Mouse (Mus musculus): ENCODE data around the gene Knop1. TPM values are rescaled to one million over a fixed set of nuclear protein-coding genes. Genes with fewer than 3 reads are reported as not detected.

The Knop1 gene
- polyA plus RNA-seq, 1 experiment, result 13.0 TPM

DNA sequence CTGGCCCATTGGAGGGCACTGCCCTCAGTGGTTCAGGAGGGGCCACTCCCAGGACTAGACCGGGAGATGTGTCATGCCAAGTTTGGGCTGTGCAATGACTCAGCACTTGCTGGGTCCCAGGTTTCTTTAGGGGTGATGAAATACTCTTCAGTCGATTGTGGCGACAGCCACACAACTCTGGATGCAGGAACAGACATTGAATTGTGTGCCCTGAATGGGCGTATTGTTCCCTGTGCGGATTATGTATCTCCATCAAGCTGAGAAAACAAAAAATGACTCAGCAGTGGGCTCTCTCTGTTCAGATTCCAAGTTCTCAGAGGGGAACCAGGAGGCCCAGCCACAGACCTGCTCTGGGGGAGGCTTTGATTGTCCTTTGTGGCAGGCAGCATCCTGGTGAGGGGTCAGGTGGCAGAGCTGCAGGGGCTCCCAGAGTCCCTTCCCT is 28.1 kb downstream of the Knop1 start:
- Histone ChIP-seq H3K79me2 (ENCODE audit: control insufficient read depth, insufficient read depth) (no peaks in the 10 kb centered on the region), H3K4me3 (no peak overlapping the region), H3K4me2 (ENCODE audit: low read depth) (no peak overlapping the region), H3K27me3 (ENCODE audit: control insufficient read depth, insufficient read depth, insufficient read length) (no peaks in the 10 kb centered on the region), H3ac (ENCODE audit: control insufficient read depth, insufficient read length) (no peak overlapping the region), H3K36me3 (ENCODE audit: control insufficient read depth, insufficient read depth) (peaks cover 5% of the 10 kb centered on the region)
- no peak for TF ChIP-seq SRF (IDR thresholded peaks at IDR 0.05; ENCODE audit: control insufficient read depth, insufficient read length, low read depth)
- no peak for TF ChIP-seq USF1 (IDR thresholded peaks at IDR 0.05; ENCODE audit: low read depth)
- peak; percentile 68; the same call in 1 of the 2 replicates for TF ChIP-seq CEBPB (IDR thresholded peaks at IDR 0.05; ENCODE audit: insufficient read depth, poor library complexity, severe bottlenecking)

DNA sequence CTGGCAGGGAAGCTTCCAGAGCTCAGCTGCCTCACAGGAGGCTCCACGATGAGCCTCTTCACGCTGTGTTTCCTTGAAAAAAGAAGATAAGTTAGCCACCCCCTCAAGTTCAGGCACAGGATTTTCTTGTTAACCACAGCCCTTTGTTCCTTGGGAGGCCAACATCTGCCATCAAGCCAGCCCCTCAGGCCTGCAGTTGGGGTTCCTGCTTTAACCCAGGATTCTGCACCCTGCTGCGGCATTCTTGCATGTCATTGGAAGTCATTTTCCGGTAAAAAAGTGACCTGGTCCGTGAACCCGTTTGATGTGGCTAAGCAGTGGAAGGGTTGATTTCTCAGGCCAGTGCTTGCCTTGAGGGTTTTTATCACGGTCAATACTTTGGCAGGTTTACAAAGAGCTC is 31.6 kb downstream of the Knop1 start:
- H3K4me2 ChIP-seq (ENCODE audit: low read depth), result no peak overlapping the region
- H3K36me3 ChIP-seq (ENCODE audit: control insufficient read depth, insufficient read depth), result peaks cover 5% of the 10 kb centered on the region
- no peak overlapping the region for H3K4me3 ChIP-seq
- no peaks in the 10 kb centered on the region for H3K27me3 ChIP-seq (ENCODE audit: control insufficient read depth, insufficient read depth, insufficient read length)
- H3ac ChIP-seq (ENCODE audit: control insufficient read depth, insufficient read length), result no peak overlapping the region
- no peaks in the 10 kb centered on the region for H3K79me2 ChIP-seq (ENCODE audit: control insufficient read depth, insufficient read depth)
- no peak for TF ChIP-seq POLR2AphosphoS2 (IDR thresholded peaks at IDR 0.05; ENCODE audit: insufficient read length, low read depth)
- TF ChIP-seq CEBPB (IDR thresholded peaks at IDR 0.05; ENCODE audit: insufficient read depth, poor library complexity, severe bottlenecking), result no peak
- no peak for TF ChIP-seq USF1 (IDR thresholded peaks at IDR 0.05; ENCODE audit: low read depth)
- no peak for TF ChIP-seq TCF3 (IDR thresholded peaks at IDR 0.05; ENCODE audit: insufficient read length, low read depth)

- no peak overlapping the region for H3K4me2 ChIP-seq (ENCODE audit: low read depth)
- H3K4me3 ChIP-seq, result no peak overlapping the region
- peaks cover 5% of the 10 kb centered on the region for H3K36me3 ChIP-seq (ENCODE audit: control insufficient read depth, insufficient read depth)
- H3K27me3 ChIP-seq (ENCODE audit: control insufficient read depth, insufficient read depth, insufficient read length), result no peaks in the 10 kb centered on the region
- TF ChIP-seq SRF (IDR thresholded peaks at IDR 0.05; ENCODE audit: control insufficient read depth, insufficient read length, low read depth) (no peak), USF1 (IDR thresholded peaks at IDR 0.05; ENCODE audit: low read depth) (no peak), POLR2A (IDR thresholded peaks at IDR 0.05; ENCODE audit: insufficient read length, low read depth) (no peak), TCF12 (IDR thresholded peaks at IDR 0.05; ENCODE audit: insufficient read depth, poor library complexity, severe bottlenecking) (no peak), MAX (IDR thresholded peaks at IDR 0.05; ENCODE audit: low read depth) (no peak), CEBPB (IDR thresholded peaks at IDR 0.05; ENCODE audit: insufficient read depth, poor library complexity, severe bottlenecking) (no peak), MYOG (IDR thresholded peaks at IDR 0.05; ENCODE audit: control insufficient read depth in 1 of 3, insufficient read depth in 1 of 3, insufficient read length in 2 of 3, low read depth in 2 of 3) (no peak), REST (IDR thresholded peaks at IDR 0.05; ENCODE audit: insufficient read depth, insufficient read length) (no peak), MYOD1 (IDR thresholded peaks at IDR 0.05; ENCODE audit: control insufficient read depth in 1 of 3, insufficient read length in 2 of 3, low read depth in 2 of 3) (no peak), E2F4 (IDR thresholded peaks at IDR 0.05; ENCODE audit: insufficient read depth) (no peak), POLR2AphosphoS2 (IDR thresholded peaks at IDR 0.05; ENCODE audit: insufficient read length, low read depth) (no peak), TCF3 (IDR thresholded peaks at IDR 0.05; ENCODE audit: insufficient read length, low read depth) (no peak)
- no peaks in the 10 kb centered on the region for H3K79me2 ChIP-seq (ENCODE audit: control insufficient read depth, insufficient read depth)
- no peak overlapping the region for H3ac ChIP-seq (ENCODE audit: control insufficient read depth, insufficient read length)
Observed at GRCm38 (mm10) chr7:118821887-118822556, 34.0 kb downstream of the Knop1 start.

DNA sequence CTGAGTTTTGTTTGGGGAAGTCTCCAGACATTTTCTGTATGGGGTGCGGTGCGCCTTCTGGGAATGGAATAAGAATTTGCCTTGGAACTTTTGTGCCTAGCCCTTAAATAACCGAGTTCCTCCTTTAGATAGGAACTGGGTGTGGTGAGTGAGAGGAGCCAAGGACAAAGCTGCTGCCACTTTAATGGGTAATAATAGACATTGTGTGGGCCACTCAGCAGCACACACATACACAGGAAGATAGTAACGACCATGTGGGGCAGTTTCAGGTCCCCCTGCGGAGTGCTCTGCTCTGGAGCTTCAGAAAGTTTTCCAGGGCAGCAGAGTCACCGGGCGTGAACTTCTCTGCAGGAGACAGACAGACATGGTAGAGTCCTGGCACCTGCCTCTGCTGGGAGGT is 34.7 kb downstream of the Knop1 start:
- no peaks in the 10 kb centered on the region for H3K79me2 ChIP-seq (ENCODE audit: control insufficient read depth, insufficient read depth)
- H3K4me3 ChIP-seq, result no peak overlapping the region
- H3K27me3 ChIP-seq (ENCODE audit: control insufficient read depth, insufficient read depth, insufficient read length), result no peaks in the 10 kb centered on the region
- TF ChIP-seq USF1 (IDR thresholded peaks at IDR 0.05; ENCODE audit: low read depth) (no peak), REST (IDR thresholded peaks at IDR 0.05; ENCODE audit: insufficient read depth, insufficient read length) (no peak), POLR2AphosphoS2 (IDR thresholded peaks at IDR 0.05; ENCODE audit: insufficient read length, low read depth) (no peak), E2F4 (IDR thresholded peaks at IDR 0.05; ENCODE audit: insufficient read depth) (no peak), MAX (IDR thresholded peaks at IDR 0.05; ENCODE audit: low read depth) (no peak), SRF (IDR thresholded peaks at IDR 0.05; ENCODE audit: control insufficient read depth, insufficient read length, low read depth) (no peak), MYOG (IDR thresholded peaks at IDR 0.05; ENCODE audit: control insufficient read depth in 1 of 3, insufficient read depth in 1 of 3, insufficient read length in 2 of 3, low read depth in 2 of 3) (no peak), MYOD1 (IDR thresholded peaks at IDR 0.05; ENCODE audit: control insufficient read depth in 1 of 3, insufficient read length in 2 of 3, low read depth in 2 of 3) (no peak), POLR2A (IDR thresholded peaks at IDR 0.05; ENCODE audit: insufficient read length, low read depth) (no peak), CEBPB (IDR thresholded peaks at IDR 0.05; ENCODE audit: insufficient read depth, poor library complexity, severe bottlenecking) (no peak), TCF3 (IDR thresholded peaks at IDR 0.05; ENCODE audit: insufficient read length, low read depth) (no peak), TCF12 (IDR thresholded peaks at IDR 0.05; ENCODE audit: insufficient read depth, poor library complexity, severe bottlenecking) (no peak)
- peaks cover 5% of the 10 kb centered on the region for H3K36me3 ChIP-seq (ENCODE audit: control insufficient read depth, insufficient read depth)
- no peak overlapping the region for H3ac ChIP-seq (ENCODE audit: control insufficient read depth, insufficient read length)
- no peak overlapping the region for H3K4me2 ChIP-seq (ENCODE audit: low read depth)

- no peak overlapping the region for H3K4me2 ChIP-seq (ENCODE audit: low read depth)
- H3K4me3 ChIP-seq, result no peak overlapping the region
- no peak overlapping the region for H3ac ChIP-seq (ENCODE audit: control insufficient read depth, insufficient read length)
- H3K36me3 ChIP-seq (ENCODE audit: control insufficient read depth, insufficient read depth), result peaks cover 4% of the 10 kb centered on the region
- no peaks in the 10 kb centered on the region for H3K27me3 ChIP-seq (ENCODE audit: control insufficient read depth, insufficient read depth, insufficient read length)
- no peaks in the 10 kb centered on the region for H3K79me2 ChIP-seq (ENCODE audit: control insufficient read depth, insufficient read depth)
- TF ChIP-seq MAX (IDR thresholded peaks at IDR 0.05; ENCODE audit: low read depth) (no peak), MYOG (IDR thresholded peaks at IDR 0.05; ENCODE audit: control insufficient read depth in 1 of 3, insufficient read depth in 1 of 3, insufficient read length in 2 of 3, low read depth in 2 of 3) (no peak), USF1 (IDR thresholded peaks at IDR 0.05; ENCODE audit: low read depth) (no peak), CEBPB (IDR thresholded peaks at IDR 0.05; ENCODE audit: insufficient read depth, poor library complexity, severe bottlenecking) (no peak), POLR2AphosphoS2 (IDR thresholded peaks at IDR 0.05; ENCODE audit: insufficient read length, low read depth) (no peak), TCF3 (IDR thresholded peaks at IDR 0.05; ENCODE audit: insufficient read length, low read depth) (no peak), MYOD1 (IDR thresholded peaks at IDR 0.05; ENCODE audit: control insufficient read depth in 1 of 3, insufficient read length in 2 of 3, low read depth in 2 of 3) (no peak), E2F4 (IDR thresholded peaks at IDR 0.05; ENCODE audit: insufficient read depth) (no peak), SRF (IDR thresholded peaks at IDR 0.05; ENCODE audit: control insufficient read depth, insufficient read length, low read depth) (no peak), TCF12 (IDR thresholded peaks at IDR 0.05; ENCODE audit: insufficient read depth, poor library complexity, severe bottlenecking) (no peak), REST (IDR thresholded peaks at IDR 0.05; ENCODE audit: insufficient read depth, insufficient read length) (no peak), POLR2A (IDR thresholded peaks at IDR 0.05; ENCODE audit: insufficient read length, low read depth) (no peak)
Observed at GRCm38 (mm10) chr7:118819666-118820065, 36.4 kb downstream of the Knop1 start.

Data from myocyte (in vitro differentiated cells).